Mouse (Mus musculus): ENCODE measurements around the gene Nanos2.

Gene Nanos2

DNA sequence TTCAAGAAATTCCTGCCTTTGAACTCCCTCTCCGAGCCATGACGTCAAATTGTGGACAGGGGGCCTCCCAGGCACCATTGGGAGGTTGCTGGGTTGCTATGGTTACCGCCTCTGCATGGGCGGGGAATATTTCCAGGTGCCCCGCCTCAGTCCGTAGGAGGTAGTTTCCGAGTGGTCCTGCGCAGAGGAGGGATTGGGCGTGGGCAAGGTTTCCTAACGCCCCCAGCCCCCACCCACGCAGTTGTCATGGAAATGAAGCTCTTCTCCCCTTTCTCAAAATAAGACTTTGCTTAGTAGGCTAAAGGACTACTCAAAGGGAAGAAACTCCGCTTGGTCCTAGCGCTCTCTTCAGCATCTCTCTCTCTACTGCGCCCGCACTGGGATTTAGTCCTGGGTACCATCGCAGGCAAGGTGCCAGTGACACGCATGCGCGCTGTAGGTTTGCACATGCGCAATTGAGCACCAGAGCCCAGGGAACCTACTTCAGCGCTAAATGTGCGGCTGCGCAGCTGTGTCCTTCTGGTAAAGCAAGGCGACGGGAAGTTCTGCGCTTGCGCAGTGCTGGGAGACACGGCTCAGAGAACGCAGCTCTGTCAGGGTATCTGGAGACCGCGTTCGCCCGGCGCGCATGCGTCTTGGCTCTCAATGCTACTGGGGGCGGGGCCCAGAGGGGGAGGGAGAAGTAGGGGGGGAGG, 3.5 kb downstream of the Nanos2 start, which contains the start of gene Mypop:
TSS of gene Mypop (plus strand) at position 645 of the 695 bp plus-strand sequence.
- DNase-seq (ENCODE audit: inconsistent ontology term): peak; percentile 99

DNA sequence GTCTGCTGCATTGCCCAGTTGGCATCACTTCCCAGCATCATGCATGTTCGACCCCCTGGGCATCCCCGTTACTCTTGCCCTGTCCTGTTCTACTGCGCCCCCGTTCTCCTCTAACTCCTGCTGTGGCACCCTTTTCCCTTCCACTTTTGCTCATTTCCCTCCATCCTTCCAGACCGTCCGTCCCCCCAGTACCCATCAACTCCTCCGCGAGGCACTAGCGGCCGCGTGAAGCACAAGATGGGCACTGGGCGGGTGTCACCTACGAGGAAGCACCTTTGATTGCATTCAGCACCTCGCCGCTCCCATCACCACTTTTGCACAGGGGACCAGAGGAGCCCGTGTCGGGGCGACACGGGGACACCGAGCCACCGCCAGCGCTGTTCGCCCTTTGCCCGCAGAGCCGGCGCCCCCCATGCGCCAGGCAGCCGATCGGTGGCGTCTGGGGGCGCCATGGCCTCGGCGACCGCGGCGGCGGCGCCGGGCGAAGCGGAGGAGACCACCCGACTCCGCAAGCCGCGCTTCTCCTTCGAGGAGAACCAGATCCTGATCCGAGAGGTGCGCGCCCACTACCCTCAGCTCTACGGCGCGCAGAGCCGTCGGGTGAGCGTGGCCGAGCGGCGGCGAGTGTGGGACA, 4.6 kb downstream of the Nanos2 start:
- DNase-seq (ENCODE audit: inconsistent ontology term): peak; percentile 31

DNA sequence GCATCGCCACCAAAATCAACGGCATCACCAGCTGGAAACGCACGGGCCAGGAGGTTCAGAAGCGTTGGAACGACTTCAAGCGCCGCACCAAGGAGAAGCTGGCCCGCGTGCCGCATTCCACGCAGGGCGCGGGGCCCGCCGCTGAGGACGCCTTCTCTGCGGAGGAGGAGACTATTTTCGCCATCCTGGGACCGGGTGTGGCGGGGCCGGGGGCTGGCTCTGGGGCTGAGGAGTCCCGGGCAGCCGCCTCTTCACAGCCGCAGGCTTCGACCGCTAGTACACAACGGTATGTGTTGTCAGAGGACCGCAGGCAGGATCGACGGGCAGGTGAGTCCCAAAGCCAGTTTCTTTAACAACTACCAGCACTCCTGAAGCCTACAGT, 5.1 kb downstream of the Nanos2 start:
- peak; percentile 43 for DNase-seq (ENCODE audit: inconsistent ontology term)

DNA sequence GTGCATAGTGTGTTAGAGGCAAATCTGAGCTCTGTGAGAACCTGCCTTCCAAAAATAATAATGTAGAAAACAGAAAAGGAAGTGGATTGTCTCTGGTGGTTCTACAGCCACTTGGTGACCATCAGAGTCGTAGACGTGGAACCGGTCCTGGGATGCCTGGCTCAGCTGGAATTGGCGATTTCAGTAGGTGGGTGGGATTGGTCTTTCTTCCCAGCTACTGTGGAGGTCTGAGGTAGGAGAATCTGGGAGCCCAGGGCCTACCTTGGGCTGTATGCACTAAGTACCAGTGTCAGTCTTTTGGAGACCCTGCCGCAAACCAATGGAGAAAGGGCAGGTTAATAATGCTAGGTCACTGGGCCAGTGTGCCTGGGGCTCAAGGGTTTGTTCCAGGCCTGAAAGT, 5.8 kb downstream of the Nanos2 start:
- no peak for DNase-seq (ENCODE audit: inconsistent ontology term)

DNA sequence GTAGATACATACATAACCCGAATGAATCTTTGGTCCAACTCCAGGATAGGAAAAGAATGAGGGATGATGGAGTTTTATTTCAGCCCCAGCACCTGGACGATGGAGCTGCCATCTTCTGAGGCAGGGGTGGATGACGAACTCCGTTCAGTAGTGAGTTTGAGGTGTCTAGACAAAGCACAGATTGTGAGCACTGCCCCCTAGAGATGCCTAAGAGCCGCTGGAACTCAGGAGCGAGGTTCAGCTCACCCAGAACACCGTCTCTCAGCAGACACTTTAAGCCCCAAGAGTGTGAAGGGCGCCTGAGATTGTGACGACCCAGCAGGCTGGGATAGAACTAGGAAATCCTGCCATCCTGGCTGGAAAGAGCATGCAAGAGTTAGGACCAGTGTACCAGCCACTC, 11.6 kb downstream of the Nanos2 start:
- no peak for DNase-seq (ENCODE audit: inconsistent ontology term)

DNA sequence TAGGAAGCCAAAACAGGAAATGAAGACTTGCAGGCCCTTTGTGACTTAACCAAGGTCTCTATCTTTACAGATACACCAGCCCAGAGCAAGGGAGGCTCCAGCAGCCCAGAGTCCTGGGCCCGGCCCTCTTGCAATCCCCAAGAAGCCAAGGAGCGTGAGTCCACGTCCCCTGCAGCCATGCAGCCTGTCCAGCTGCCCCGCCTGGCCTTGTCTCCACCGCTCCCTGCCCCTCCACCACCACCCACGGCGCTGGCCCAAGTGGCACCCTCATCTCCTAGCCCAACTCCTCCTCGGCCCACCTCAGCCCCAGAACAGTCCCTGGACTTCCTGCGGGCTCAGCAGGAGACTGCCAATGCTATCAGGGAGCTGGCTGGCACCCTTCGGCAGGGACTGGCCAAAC, 13.2 kb downstream of the Nanos2 start:
- no peak for DNase-seq (ENCODE audit: inconsistent ontology term)

DNA sequence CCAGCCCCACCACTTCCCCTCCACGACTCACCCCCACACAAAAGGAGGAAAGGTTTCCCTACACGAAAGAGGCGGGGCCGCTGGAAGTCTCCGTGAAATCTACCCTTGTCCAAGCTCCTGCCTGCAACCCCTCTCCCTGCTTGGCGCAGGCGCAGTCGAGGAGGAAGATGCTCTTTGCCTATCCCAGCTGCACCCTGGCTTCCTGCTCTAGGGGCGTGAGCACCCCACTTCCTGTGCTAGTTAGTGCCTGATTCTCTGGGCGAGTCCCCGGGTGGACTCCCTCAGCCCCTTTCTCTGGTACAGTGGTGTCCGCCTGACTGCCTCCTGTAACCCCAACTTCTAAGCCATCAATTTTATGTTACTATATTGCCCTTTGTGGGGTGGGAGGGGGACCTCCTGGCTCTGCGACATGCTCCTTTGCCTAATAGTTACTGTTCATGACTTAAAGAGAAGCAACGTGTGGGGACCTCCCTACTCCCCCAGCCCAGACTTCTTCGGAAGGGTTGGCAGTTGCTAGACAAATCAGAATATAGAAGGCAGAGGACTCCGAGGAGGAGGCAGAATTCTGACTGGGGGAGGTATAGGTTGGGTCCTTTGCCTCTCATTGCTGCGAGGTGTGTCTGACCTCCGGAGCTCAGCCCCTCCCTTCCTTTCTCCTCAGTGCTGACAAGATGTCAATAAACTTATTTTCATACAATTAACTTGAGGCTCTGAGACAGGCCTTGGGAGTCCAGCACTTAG, 14.0 kb downstream of the Nanos2 start:
- no peak for DNase-seq (ENCODE audit: inconsistent ontology term)

DNA sequence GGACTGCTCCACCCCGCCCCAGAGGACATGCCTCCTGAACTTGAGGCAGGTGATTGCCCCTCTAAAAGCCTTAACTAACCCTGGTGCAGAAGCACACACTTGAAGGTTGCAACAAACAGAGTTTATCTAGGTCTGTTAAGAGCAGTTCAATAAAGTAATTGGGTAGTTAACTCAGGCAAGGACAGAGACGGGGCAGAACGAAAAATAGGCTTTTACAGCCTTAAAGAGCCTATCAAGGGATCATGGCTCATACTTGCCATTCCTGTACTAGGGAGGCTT, 14.5 kb downstream of the Nanos2 start:
- no peak for DNase-seq (ENCODE audit: inconsistent ontology term)

DNA sequence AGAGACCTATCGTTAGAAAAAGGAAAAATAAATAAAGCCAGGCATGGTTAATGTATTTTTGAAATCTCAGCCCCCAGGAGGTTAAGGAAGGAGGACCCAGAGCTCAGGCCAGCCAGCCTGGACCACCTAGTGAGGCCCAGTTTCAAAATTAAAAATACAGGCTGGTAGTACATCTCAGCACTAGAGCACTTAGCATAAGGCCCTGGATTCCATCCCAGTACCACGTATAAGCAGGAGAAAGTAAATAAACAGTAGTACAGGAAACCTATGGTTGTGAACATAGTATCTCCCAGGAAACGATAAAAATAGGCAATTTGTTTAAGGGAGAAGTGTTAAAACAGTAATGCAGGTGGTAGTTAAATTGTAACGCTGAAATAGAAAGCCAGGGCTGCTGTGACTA, 14.9 kb downstream of the Nanos2 start:
- no peak for DNase-seq (ENCODE audit: inconsistent ontology term)

DNA sequence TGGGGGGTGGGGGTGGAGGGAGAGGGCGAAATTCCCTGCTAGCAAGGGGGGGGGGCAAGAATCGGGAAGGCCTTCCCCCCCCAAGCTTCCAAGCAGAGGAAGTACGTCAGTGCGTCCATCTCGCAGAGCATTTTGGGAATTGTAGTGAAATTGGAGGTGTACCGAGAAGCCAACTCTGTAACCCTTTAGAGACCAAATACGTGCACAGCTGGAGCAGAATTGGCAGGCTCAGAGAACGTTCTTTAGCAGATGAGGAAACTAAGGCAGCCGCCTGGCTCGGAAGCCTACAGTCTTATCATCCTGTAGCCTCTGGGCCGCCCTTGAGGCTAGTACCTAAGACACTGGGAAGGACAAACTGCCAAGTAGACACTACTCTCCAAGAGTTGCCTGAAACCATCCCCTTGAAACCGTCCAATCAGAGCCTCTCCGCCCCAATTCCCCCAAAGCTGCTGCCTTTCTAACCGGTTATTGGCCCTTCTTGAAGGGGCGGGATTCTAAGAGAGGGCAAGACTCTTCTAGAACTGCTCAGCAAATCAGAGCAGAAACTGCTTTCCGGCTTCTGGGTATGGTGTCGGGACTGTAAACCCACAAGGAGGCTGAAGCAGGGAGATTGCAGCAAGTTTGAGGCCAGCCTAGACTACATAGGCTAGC, 15.8 kb downstream of the Nanos2 start:
- DNase-seq (ENCODE audit: inconsistent ontology term): peak; percentile 89

DNA sequence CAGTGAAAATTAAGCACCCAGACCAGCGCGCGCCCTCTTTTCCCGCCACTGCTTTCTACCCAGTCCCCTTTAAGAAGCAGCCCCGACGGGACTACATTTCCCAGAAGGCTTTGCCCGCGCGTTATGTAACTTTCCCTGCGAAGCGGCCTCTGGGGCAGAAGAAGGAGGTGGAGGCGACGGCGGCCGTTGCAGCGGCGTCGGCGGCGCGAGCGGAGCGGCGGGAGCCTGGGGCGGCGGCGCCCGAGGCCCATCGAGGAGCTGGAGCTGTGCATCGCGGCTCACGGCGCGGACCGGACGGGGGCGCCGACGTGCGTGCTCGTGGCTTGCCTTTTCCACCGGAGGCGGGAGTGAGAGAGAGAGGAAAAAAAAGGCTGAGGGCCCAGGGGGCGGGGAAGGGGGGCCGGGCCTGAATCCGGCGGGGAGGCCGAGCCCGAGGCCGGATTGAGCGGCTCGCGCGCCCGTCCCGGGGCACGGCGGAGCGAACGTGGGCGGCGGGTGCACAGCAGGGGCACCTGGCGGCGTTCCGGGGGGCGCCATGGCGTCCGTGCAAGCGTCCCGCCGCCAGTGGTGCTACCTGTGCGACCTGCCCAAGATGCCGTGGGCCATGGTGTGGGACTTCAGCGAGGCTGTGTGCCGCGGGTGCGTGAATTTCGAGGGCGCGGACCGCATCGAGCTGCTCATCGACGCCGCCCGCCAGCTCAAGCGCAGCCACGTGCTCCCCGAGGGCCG, 16.9 kb downstream of the Nanos2 start, which contains the start of gene Irf2bp1:
TSS of gene Irf2bp1 (plus strand) at position 143 of the 729 bp plus-strand sequence.
- DNase-seq (ENCODE audit: inconsistent ontology term): peak; percentile 94

DNA sequence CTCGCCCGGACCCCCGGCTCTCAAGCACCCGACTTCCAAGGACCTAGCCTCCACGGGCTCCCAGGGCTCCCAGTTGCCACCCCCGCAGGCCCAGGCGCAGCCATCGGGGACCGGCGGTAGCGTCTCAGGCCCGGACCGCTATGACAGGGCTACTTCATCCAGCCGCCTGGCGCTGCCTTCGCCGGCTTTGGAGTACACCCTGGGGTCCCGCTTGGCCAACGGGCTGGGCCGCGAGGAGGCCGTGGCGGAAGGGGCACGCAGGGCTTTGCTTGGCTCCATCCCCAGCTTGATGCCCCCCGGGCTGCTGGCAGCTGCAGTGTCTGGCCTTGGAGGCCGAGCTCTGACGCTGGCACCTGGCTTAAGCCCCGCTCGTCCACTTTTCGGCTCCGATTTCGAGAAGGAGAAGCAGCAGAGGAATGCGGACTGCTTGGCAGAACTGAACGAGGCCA, 17.5 kb downstream of the Nanos2 start:
- DNase-seq (ENCODE audit: inconsistent ontology term): peak; percentile 72

DNA sequence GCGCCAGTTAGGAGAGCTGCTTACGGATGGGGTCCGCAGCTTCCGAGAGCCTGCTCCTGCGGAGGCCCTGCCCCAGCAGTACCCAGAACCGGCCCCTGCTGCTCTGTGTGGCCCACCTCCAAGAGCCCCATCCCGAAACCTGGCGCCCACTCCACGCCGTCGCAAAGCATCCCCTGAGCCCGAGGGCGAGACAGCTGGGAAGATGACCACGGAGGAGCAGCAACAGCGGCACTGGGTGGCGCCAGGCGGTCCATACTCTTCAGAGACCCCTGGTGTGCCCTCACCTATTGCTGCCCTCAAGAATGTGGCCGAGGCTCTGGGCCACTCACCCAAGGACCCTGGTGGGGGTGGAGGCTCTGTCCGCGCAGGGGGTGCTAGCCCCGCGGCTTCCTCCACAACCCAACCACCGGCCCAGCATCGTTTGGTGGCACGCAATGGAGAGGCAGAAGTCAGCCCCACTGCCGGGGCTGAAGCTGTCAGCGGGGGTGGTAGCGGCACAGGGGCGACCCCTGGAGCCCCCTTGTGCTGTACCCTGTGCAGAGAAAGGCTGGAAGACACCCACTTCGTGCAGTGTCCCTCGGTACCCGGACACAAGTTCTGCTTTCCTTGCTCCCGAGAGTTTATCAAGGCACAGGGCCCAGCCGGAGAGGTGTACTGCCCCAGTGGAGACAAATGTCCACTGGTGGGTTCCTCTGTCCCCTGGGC, 18.4 kb downstream of the Nanos2 start:
- no peak for DNase-seq (ENCODE audit: inconsistent ontology term)

DNA sequence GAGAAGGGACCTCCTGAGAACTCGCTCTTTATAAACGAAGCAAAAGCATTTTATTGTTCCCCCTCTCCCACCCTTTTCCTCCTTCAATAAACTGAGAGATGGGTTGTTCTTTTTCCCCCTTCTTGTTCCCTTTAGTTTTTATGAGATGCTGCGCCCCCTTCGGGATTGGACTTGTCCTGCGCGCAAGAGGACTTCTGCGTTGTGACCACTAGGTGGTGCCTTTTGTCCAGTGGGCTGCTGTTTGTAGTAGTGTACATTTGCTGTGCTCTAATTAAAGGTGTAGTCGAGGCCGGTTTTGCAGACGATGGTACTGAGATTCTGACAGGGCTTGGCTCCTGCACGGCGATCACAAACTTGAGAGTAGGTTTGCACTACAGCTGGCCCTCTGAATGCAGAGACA, 19.3 kb downstream of the Nanos2 start:
- peak; percentile 67 for DNase-seq (ENCODE audit: inconsistent ontology term)

DNA sequence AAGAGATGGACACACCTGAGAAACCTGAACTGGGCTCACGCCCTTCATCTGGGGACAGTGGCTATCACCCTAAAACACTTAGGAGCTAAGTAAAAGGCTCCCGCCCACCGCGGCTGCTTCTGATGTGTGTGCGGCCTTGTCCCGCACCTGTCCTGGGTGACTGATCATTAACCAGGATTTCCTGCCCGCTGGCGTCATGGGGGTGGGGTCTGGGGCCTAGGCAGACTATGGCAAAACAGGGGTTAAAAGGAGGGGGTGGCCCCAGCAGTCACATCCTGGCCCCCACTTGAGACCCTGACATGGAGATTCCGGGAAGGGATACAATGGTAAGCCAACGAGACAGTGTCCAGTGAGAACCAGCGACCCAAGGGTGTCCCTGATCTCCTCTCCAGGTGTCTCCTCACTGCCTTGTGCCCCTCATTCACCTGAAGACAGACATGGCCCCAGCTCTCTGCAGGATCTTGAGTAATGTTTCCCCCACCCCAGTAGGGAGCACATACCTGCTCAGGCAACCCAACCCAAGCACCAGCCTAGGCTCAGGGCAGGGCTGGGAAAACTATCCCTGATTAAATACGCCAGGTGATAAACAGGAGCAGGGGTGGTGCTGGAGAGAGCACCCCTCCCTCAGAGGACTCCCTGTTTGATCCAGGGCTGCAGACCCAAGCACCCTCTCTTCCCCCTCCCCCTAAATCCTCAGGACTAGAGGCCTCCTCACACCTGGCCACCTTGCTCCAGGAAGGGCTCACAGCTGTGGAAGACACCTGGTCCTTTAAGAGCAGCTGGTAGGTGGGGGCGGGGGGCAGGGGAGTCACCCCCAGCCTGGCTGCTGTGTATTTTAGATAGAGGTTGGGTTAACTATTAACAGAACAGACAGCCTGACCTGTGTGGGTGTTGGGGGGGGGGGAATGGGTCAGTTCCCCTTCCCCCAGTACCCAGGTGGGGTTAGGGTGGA, 20.1 kb downstream of the Nanos2 start:
- no peak for DNase-seq (ENCODE audit: inconsistent ontology term)

DNA sequence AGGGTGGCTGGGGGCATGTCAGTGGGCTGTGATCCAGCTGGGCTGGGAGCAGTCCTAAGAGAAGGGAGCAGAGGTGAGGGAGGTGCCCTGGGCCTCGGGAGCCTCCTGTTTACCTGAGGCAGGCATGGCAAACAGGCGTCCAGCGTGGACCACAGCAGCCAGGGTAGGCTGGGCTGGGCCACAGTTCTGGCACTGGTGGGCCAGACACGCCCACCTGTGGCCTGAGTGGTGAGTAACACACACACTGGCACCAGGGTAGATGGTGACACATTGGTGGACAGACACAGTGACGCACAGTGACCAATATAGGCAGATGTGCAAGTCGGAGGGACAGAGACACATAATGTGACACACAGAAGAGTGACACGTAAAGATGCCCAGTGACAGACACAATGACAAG, 23.4 kb downstream of the Nanos2 start:
- no peak for DNase-seq (ENCODE audit: inconsistent ontology term)

DNA sequence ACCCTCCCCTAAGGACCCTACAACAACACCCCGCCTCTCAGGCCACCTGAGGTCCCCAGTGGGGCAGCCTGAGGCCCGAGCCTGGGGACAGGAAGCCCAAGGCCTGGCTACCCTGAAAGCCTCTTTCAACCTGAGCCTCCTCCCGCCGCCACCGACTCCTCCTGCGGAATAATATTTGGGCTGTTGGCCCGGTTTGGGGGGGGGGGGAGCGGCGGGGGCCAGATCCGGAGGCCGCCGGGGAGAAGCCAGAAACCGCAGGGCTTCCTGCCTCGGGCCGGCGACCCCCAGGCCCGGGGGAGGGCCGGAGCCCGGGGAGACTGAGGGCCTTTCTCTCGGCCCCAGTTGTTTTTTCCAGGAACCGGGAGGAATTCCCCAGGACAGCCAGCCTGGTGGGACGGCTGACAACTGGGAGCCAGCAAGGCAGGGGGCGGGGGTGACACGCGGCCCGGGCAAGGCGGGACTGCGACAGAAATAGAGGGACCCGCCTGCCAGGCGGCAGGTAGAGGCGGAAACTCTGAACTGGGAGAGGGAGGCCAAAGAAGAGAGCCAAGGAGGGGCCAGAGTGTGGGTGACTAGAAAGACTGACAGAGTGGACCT, 24.9 kb downstream of the Nanos2 start:
- peak; percentile 60 for DNase-seq (ENCODE audit: inconsistent ontology term)

DNA sequence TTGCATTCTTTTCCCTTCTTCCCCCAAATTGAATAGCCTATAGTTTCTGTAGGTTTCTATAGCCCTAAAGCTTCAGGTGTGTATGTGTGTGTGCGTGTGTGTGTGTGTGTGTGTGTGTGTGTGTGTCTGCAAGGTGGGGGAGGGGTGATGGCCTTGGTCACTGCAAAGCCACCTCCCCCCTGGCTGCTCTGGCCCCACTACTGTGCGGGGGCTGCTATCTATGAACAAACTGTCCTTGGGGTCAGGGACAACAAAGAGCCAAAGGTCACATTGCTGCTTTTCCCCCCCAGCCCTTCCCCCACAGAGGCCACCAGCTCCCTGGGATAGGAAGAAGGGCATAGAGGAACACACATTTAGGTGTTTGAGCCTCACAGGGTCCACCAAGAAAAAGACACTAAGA, 25.7 kb downstream of the Nanos2 start:
- no peak for DNase-seq (ENCODE audit: inconsistent ontology term)

DNA sequence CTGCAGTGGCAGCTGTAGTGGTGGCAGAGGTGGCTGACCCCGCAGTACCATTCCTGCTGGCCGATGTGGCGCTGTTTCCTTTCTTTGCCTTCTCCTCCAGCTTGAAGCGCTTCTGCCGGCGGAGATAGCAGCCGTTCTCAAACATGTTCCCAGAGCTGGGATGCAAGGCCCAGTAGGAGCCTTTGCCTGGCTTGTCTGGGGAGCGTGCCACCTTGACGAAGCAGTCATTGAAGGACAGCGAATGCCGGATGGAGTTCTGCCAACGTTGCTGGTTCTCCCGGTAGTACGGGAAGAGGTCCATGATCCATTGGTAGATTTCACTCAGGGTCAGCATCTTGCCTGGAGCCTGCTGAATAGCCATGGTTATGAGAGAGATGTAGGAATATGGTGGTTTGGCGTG, 27.3 kb downstream of the Nanos2 start:
- DNase-seq (ENCODE audit: inconsistent ontology term): no peak

DNA sequence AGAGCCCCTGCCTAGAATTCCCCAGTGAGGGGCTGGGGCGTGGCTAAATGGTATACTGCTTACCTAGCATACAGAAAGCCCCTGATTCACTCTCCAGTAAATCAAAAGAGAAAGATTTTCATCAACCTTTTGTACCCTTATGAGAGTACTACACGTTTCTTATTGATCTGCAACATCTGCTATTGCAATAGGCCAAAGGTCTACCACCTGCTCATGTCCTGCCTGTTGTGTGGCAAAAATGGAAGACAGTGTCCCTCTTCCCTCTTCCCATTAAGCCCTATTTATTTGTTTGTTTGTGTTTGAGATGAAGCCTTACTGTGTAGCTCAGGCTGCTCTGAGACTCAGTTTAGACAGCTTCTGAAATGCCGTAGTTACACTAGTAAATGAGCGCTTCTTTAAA, 28.8 kb downstream of the Nanos2 start:
- no peak for DNase-seq (ENCODE audit: inconsistent ontology term)
